Comparison of ENCODE assay signal across 9 mouse cellular contexts in the genomic region with DNA sequence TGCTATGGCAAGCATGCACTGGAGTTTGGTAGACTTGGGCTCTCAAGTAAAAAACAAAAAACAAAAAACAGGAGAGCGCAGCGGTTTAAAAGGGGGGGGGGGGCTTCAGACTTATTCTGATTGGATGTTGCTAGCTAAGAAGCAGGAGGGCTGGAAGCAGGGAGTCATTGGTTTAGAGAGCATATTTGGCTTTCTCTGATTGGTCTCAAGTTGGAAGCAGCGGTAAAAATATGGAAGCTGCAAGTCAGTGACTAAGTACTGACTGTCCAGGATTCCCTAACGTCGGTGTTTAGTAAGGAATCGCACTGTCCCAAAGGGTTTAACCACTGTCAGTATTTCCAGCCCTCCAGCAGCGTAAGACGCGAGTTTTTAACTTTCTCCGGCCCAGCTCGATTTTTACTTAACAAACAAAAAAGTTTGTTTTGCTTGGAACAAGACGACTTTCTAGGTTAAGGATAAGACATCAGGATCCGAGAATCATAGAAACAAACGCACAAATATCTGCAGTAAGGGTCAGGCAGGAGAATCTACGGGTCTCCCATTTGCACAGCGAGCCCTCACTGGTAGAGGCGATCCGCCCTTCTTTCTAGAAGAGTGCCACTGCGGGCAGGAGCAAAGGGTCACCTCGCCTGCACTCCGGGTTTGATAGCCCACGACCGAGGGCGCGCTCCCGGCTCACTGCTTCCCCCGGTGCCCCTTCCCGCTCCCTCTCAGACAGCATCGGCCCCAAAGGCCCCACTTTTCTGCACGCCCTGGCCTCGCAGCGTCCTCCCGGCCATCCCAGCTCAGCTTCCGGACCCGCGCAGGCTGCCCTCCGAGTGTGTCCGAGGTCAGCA. TPM values are rescaled to one million over a fixed set of nuclear protein-coding genes. Genes with fewer than 3 reads are reported as not detected.
DNase-seq lines count a peak whose midpoint lies in the region; ATAC-seq and TF ChIP-seq lines count a peak whose summit lies in the region.
"Had no signal": no experiment of that assay in that cellular context is flagged by ENCODE, and none has a peak within 500 bp of the region (broad histone marks: within the 10 kb centered on the region; RNA-seq: fewer than 3 reads in every experiment).

No protein-coding gene starts in this region.

- H3K4me3 ChIP-seq in heart, embryonic 10.5 days: peak overlapping the region; percentile 100
- H3K4me3 ChIP-seq in kidney, embryonic 14.5 days (ENCODE audit: low read length): peak overlapping the region; percentile 100
- H3K4me3 ChIP-seq in liver, adult 2 months (ENCODE audit: insufficient read depth, low read depth, low read length): peak overlapping the region; percentile 95
- peak overlapping the region; percentile 98 for H3K4me3 ChIP-seq in myocyte

- TF ChIP-seq CTCF in liver, adult 2 months (IDR thresholded peaks at IDR 0.05; ENCODE audit: low read depth, low read length): no peak

- H3K27ac ChIP-seq in heart, embryonic 10.5 days: peak overlapping the region; percentile 100
- peak overlapping the region; percentile 99 for H3K27ac ChIP-seq in kidney, embryonic 14.5 days (ENCODE audit: low read depth, low read length)
- peak overlapping the region; percentile 83 for H3K27ac ChIP-seq in liver, adult 2 months (replicated peaks; ENCODE audit: insufficient read depth, low read depth, low read length)

- H3K9me3 ChIP-seq in heart, embryonic 10.5 days: no peaks in the 10 kb centered on the region
- H3K9me3 ChIP-seq in kidney, embryonic 14.5 days (ENCODE audit: control insufficient read depth, low read length): no peaks in the 10 kb centered on the region

- H3K36me3 ChIP-seq in heart, embryonic 10.5 days: peaks cover 15% of the 10 kb centered on the region
- peaks cover 18% of the 10 kb centered on the region for H3K36me3 ChIP-seq in kidney, embryonic 14.5 days (ENCODE audit: control insufficient read depth, insufficient read depth, low read length)
- H3K36me3 ChIP-seq in liver, adult 2 months (ENCODE audit: control insufficient read depth, insufficient read depth, low read length): peaks cover 6% of the 10 kb centered on the region; the same call in 1 of the 2 replicates
- peaks cover 13% of the 10 kb centered on the region for H3K36me3 ChIP-seq in myocyte (ENCODE audit: control insufficient read depth, insufficient read depth)

- H3K79me2 ChIP-seq in liver, adult 2 months (ENCODE audit: control insufficient read depth, insufficient read depth, low read length): peaks cover 29% of the 10 kb centered on the region; the same call in 1 of the 2 replicates
- peaks cover 59% of the 10 kb centered on the region for H3K79me2 ChIP-seq in myocyte (ENCODE audit: control insufficient read depth, insufficient read depth)

- peak; percentile 58 for ATAC-seq in kidney, embryonic 14.5 days (ENCODE audit: low FRiP score, low TSS enrichment)

- H3K9ac ChIP-seq in kidney, embryonic 14.5 days (ENCODE audit: low read depth, low read length): peak overlapping the region; percentile 100
- H3K9ac ChIP-seq in liver, adult 2 months (ENCODE audit: low read depth, low read length): peak overlapping the region; percentile 96

- no peak for TF ChIP-seq POLR2A in liver, adult 2 months (IDR thresholded peaks at IDR 0.05; ENCODE audit: extremely low read depth, insufficient read depth, low read length)
- TF ChIP-seq POLR2A in myocyte (IDR thresholded peaks at IDR 0.05; ENCODE audit: insufficient read length, low read depth): peak; percentile 48

- H3ac ChIP-seq in myocyte (ENCODE audit: control insufficient read depth, insufficient read length): peak overlapping the region; percentile 94

- H3K4me2 ChIP-seq in kidney, embryonic 14.5 days (replicated peaks; ENCODE audit: low read depth, low read length): peak overlapping the region; percentile 61
- H3K4me2 ChIP-seq in myocyte (ENCODE audit: low read depth): peak overlapping the region; percentile 94

- DNase-seq in 3134 (ENCODE audit: extremely low read depth, insufficient read length, low spot score) (peak; percentile 72), NIH3T3 (ENCODE audit: low read depth) (peak; percentile 83)
- DNase-seq in embryo, embryonic 9.5 days (ENCODE audit: extremely low spot score): peak; percentile 77
- DNase-seq in heart, embryonic 10.5 days (ENCODE audit: low spot score): peak; percentile 89
- peak; percentile 87 for DNase-seq in liver, adult 2 months (ENCODE audit: extremely low read depth, low read depth, low spot score)
- peak; percentile 73 for DNase-seq in testis, postnatal 10 days (ENCODE audit: low spot score)

- H3K27me3 ChIP-seq in heart, embryonic 10.5 days (ENCODE audit: insufficient read depth, poor library complexity, severe bottlenecking): no peaks in the 10 kb centered on the region
- H3K27me3 ChIP-seq in kidney, embryonic 14.5 days (ENCODE audit: control insufficient read depth, insufficient read depth, low read length): no peaks in the 10 kb centered on the region
- H3K27me3 ChIP-seq in liver, adult 2 months (ENCODE audit: control insufficient read depth, insufficient read depth, low read length): no peaks in the 10 kb centered on the region
- no peaks in the 10 kb centered on the region for H3K27me3 ChIP-seq in myocyte (ENCODE audit: control insufficient read depth, insufficient read depth, insufficient read length)

- H3K4me1 ChIP-seq in heart, embryonic 10.5 days: peaks cover 33% of the 10 kb centered on the region
- H3K4me1 ChIP-seq in kidney, embryonic 14.5 days (ENCODE audit: control insufficient read depth, insufficient read depth, low read length): peaks cover 34% of the 10 kb centered on the region
- H3K4me1 ChIP-seq in liver, adult 2 months (ENCODE audit: control insufficient read depth, insufficient read depth, low read length): peaks cover 18% of the 10 kb centered on the region

- WGBS in heart, embryonic 10.5 days: under 1% methylated on average over 38 of the region's 38 CpGs
- under 1% methylated on average over 38 of the region's 38 CpGs for WGBS in kidney, embryonic 14.5 days
- WGBS in liver, adult 2 months: under 1% methylated on average over 38 of the region's 38 CpGs

TF ChIP-seq in myocyte, 11 proteins besides CTCF, POLR2A, EP300 and RAD21:
- TF ChIP-seq REST (IDR thresholded peaks at IDR 0.05; ENCODE audit: insufficient read depth, insufficient read length) (no peak), POLR2AphosphoS2 (IDR thresholded peaks at IDR 0.05; ENCODE audit: insufficient read length, low read depth) (peak; percentile 54), SRF (IDR thresholded peaks at IDR 0.05; ENCODE audit: control insufficient read depth, insufficient read length, low read depth) (no peak), TCF3 (IDR thresholded peaks at IDR 0.05; ENCODE audit: insufficient read length, low read depth) (no peak)

RNA-seq across cellular contexts. Expression of gene Ddx6, which starts 1.0 kb away (rescaled TPM):
- polyA plus RNA-seq in heart, embryonic 10.5 days (2016; fragmentation: Nextera tagmentation; extraction: Ambion mirVana): 12.6 and 12.7 TPM in 2 replicates
- 28.2 and 29.1 TPM in 2 replicates for polyA plus RNA-seq in kidney, embryonic 14.5 days (2014; fragmentation: Nextera tagmentation; extraction: Ambion mirVana)
- total RNA-seq in liver, adult 2 months (2014; rRNA removed): 58.4 and 58.7 TPM in 2 replicates
- polyA plus RNA-seq in liver, adult 2 months (2012; rRNA removed): 8.4 and 8.8 TPM in 2 replicates
- 25.8 TPM for polyA plus RNA-seq in myocyte (2012; fragmentation: generic; extraction: Trizol)

RNA-seq across cellular contexts. Expression of gene Cxcr5, which starts 42.0 kb away (rescaled TPM):
- not detected in 2 replicates for polyA plus RNA-seq in heart, embryonic 10.5 days (2016; fragmentation: Nextera tagmentation; extraction: Ambion mirVana)
- not detected in 2 replicates for polyA plus RNA-seq in kidney, embryonic 14.5 days (2014; fragmentation: Nextera tagmentation; extraction: Ambion mirVana)
- total RNA-seq in liver, adult 2 months (2014; rRNA removed): 0.18 and 0.20 TPM in 2 replicates
- polyA plus RNA-seq in liver, adult 2 months (2012; rRNA removed): 0.24 and 1.4 TPM in 2 replicates
- 0.01 TPM for polyA plus RNA-seq in myocyte (2012; fragmentation: generic; extraction: Trizol)
- total RNA-seq: layer of hippocampus, postnatal 25 days had no signal

Comparison
In these comparisons a context has a peak if more than half of its experiments do, and no peak if none do; other contexts are left out.
1. Peak in every context shown above with its lines: DNase-seq, ATAC-seq, H3K4me3 ChIP-seq and H3K27ac ChIP-seq.